Mouse (Mus musculus) 3T3-L1 (cell line): ENCODE measurements around the gene Gpn3.

Experiments used
- DNase-seq: peaks from one replicate; pipeline ENCODE4 v3.0.0-alpha.2; 2015; ENCODE audit warnings: low read depth, low spot score

The Gpn3 gene

DNA sequence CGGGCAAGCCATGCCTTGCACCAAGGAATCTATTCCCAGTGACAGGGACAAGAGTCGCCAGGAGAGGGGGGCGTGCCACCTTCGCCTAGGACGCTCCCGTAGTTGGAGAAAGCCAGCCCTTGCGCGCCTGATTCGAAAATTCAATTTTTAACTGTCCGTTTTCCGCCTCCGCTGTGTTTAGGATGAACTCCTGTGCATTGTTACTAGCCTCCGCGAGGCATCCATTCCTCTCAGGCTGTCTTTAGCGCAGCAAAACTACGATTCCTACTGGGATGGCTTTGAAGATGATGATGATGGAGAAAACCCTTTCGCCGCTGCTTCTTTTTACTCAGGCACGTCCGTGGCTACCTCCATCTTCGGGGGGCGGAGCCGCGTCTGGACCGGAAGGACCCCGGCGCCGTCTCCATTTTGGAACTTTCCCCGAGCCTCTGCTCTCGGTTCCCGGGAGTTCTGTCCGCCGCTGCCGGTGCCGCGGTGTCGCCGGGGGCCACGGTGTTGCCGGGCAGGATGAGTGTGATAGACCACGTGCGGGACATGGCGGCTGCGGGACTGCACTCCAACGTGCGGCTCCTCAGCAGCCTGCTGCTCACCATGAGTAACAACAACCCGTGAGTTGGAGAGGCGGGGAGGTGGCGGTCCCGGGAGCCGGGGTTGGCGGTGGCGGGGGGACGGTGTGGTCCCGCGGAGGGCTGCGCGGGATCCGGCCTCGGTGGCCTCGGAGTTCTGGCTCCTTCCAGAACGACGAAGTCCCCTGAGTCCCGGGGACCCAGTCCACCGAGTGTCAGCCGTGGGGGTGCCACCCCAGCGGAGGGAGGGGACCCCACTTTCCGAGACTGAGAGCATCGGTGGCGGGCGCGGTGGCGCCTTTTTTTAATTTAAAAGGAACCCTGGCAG, 50.6 kb downstream of the Gpn3 start:
- DNase-seq: peak; percentile 86

DNA sequence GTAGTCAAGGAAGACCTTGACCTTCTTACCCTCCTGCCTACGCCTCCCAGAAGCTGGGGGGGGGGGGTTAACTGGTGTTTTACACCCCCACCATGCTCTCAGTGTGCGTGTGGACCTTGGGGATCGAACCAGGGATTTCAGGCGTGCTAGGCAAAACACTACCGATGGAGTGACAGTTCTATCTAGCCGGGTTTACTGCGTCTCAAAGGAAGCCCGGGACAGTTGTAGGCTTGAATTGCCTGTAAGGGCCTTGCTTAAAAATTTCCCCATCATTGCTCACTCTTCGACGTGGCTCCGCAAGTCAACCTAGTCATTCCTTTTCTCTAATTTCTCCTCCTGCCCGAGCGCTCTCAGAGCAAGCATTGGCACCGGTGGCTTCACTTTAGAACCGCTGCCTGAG, 51.4 kb downstream of the Gpn3 start:
- DNase-seq: peak; percentile 17

DNA sequence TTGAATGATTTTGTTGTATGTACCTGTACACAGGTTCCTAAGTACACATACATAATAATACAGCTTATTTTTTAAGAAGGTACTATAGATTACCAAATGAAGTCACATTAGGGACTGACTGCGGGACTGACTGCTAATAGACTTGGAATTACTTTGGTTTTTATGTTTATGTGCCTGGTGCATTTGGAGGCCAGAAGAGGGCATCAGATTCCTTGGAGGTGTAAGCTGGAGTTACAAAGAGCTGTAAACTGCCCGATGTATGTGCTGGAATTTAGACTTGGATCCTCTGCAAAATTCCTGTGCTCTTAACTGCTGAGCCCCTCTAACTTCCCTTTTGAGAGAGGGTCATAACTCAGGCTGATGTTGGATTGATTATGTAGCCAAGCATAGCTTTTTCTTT, 53.9 kb downstream of the Gpn3 start:
- DNase-seq: peak; percentile 32

DNA sequence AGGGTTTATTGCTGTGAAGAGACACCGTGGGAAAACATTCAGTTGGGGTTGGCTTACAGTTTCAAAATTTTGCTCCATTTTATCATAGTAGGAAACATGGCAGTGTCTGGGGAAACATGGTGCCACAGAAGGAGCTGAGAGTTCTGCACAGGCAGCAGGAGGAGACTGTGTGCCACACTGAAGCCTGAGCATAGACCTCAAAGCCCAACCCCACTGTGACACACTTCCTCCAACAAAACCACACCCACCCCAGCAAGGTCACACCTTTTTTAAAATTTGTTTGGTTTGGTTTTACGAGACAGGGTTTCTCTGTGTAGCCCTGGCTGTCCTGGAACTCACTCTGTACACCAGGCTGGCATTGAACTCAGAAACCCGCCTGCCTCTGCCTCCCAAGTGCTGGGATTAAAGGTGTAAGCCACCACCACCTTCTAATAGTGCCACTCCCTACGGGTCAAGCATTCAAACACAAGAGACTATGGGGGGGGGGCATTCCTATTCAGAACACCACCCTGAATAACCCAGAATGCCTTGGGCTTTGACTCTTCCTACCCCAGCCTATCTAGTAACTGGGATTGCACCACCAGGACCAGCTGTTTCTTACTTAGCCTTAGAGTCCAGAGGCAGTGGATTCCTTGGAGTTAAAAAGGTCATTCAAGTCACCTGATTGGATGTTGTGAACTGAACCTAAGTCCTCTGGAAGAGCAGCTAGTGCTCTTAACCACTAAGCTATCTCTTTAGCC, 58.5 kb downstream of the Gpn3 start:
- DNase-seq: no peak

DNA sequence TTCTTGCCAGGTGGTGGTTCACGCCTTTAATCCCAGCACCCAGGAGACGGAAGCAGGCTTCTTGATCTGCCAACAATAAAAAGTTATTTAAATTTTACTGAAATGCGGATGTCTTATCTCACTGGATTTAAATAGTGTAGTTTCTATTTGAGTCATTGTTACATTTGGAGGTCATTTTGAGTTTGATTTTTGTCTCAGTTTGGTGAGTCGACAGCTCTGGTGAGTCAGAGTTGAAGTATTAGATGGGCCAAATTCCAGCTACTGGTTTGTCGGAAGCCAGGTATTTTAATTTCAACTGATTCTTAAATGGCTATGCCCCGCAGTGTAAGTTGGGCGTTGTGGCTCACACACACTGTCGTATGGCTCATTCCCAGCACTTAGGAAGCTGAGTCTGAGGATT, 59.5 kb downstream of the Gpn3 start:
- DNase-seq: peak; percentile 78
